Mouse (Mus musculus): ENCODE measurements at regions not wholly inside any gene's neighbourhood (a gene's known extent, or its start where the extent isn't known, plus 50 kb on each side); places are given as distances from the start of the nearest gene placed in this dataset.

DNA sequence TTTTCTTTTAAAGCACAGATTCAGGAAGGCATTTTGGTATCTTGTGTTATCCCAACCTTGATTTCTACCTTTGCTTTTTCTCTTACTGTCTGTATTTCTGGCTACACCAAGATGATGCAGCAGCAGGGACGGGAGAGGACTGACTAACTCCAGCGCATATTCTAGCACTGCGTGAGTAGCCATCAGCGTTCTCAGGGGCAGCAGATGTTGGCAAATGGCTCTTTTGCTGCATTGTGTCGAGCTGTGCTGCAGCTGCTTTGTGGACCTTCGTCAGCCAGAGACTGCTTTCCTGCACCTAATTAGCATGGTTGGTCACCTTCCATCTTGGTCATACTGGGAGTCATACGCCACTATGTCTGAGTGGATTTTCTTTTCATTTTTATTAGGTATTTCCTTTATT, 133.4 kb upstream of the D16Ertd472e start:
- H3K9ac ChIP-seq (ENCODE audit: low read depth, low read length), result no peak overlapping the region
- 60% methylated on average over 7 of the region's 7 CpGs for WGBS
- no peaks in the 10 kb centered on the region for H3K27me3 ChIP-seq (replicated peaks; ENCODE audit: control insufficient read depth, insufficient read depth, low read length)
- ATAC-seq, result no peak
- H3K4me2 ChIP-seq (ENCODE audit: low read length), result no peak overlapping the region
- H3K4me3 ChIP-seq (ENCODE audit: low read length), result no peak overlapping the region
- no peak overlapping the region for H3K27ac ChIP-seq (ENCODE audit: low read depth, low read length)
- no peaks in the 10 kb centered on the region for H3K4me1 ChIP-seq (ENCODE audit: control insufficient read depth, insufficient read depth, low read depth, low read length)
- H3K9me3 ChIP-seq (ENCODE audit: control insufficient read depth, low read length), result no peaks in the 10 kb centered on the region
- H3K36me3 ChIP-seq (ENCODE audit: control insufficient read depth, insufficient read depth, low read length), result no peaks in the 10 kb centered on the region

- Histone ChIP-seq H3K4me3 (ENCODE audit: low read length) (no peak overlapping the region), H3K36me3 (ENCODE audit: control insufficient read depth, insufficient read depth, low read length) (no peaks in the 10 kb centered on the region), H3K9ac (ENCODE audit: low read depth, low read length) (no peak overlapping the region), H3K9me3 (ENCODE audit: control insufficient read depth, low read length) (no peaks in the 10 kb centered on the region), H3K4me2 (ENCODE audit: low read length) (no peak overlapping the region), H3K27me3 (replicated peaks; ENCODE audit: control insufficient read depth, insufficient read depth, low read length) (no peaks in the 10 kb centered on the region), H3K4me1 (ENCODE audit: control insufficient read depth, insufficient read depth, low read depth, low read length) (no peaks in the 10 kb centered on the region), H3K27ac (ENCODE audit: low read depth, low read length) (no peak overlapping the region)
- 84% methylated on average over 4 of the region's 4 CpGs for WGBS
- ATAC-seq, result no peak
These were observed 131.1 kb upstream of the D16Ertd472e start for GRCm38 (mm10) chr16:78707566-78707965.

- H3K4me1 ChIP-seq (ENCODE audit: control insufficient read depth, insufficient read depth, low read depth, low read length), result no peaks in the 10 kb centered on the region
- no peak overlapping the region for H3K4me3 ChIP-seq (ENCODE audit: low read length)
- H3K9ac ChIP-seq (ENCODE audit: low read depth, low read length), result no peak overlapping the region
- H3K27me3 ChIP-seq (replicated peaks; ENCODE audit: control insufficient read depth, insufficient read depth, low read length), result no peaks in the 10 kb centered on the region
- WGBS, result 79% methylated on average over 7 of the region's 7 CpGs
- H3K36me3 ChIP-seq (ENCODE audit: control insufficient read depth, insufficient read depth, low read length), result no peaks in the 10 kb centered on the region
- H3K27ac ChIP-seq (ENCODE audit: low read depth, low read length), result no peak overlapping the region
- ATAC-seq, result no peak
- no peak overlapping the region for H3K4me2 ChIP-seq (ENCODE audit: low read length)
- H3K9me3 ChIP-seq (ENCODE audit: control insufficient read depth, low read length), result no peaks in the 10 kb centered on the region
These were observed 130.7 kb upstream of the D16Ertd472e start for GRCm38 (mm10) chr16:78707165-78707564.

- H3K4me2 ChIP-seq (ENCODE audit: low read length), result no peak overlapping the region
- peaks cover 6% of the 10 kb centered on the region; the same call in 1 of the 2 replicates for H3K4me1 ChIP-seq (ENCODE audit: control insufficient read depth, insufficient read depth, low read depth, low read length)
- WGBS, result 45% methylated on average over 3 of the region's 3 CpGs
- H3K27me3 ChIP-seq (replicated peaks; ENCODE audit: control insufficient read depth, insufficient read depth, low read length), result no peaks in the 10 kb centered on the region
- no peak overlapping the region for H3K27ac ChIP-seq (ENCODE audit: low read depth, low read length)
- no peak overlapping the region for H3K4me3 ChIP-seq (ENCODE audit: low read length)
- H3K36me3 ChIP-seq (ENCODE audit: control insufficient read depth, insufficient read depth, low read length), result no peaks in the 10 kb centered on the region
- no peak overlapping the region for H3K9ac ChIP-seq (ENCODE audit: low read depth, low read length)
- H3K9me3 ChIP-seq (ENCODE audit: control insufficient read depth, low read length), result no peaks in the 10 kb centered on the region
- peak; percentile 80 for ATAC-seq
These were observed 121.2 kb upstream of the D16Ertd472e start for GRCm38 (mm10) chr16:78697514-78698209.

GRCm38 (mm10) chr16:78688251-78688650, 111.7 kb upstream of the D16Ertd472e start:
- no peak for ATAC-seq

GRCm38 (mm10) chr16:78685160-78685559, 108.7 kb upstream of the D16Ertd472e start:
- no peak overlapping the region for H3K4me2 ChIP-seq (ENCODE audit: low read length)
- H3K4me3 ChIP-seq (ENCODE audit: low read length), result no peak overlapping the region
- H3K36me3 ChIP-seq (ENCODE audit: control insufficient read depth, insufficient read depth, low read length), result no peaks in the 10 kb centered on the region
- H3K4me1 ChIP-seq (ENCODE audit: control insufficient read depth, insufficient read depth, low read depth, low read length), result no peaks in the 10 kb centered on the region
- no peak overlapping the region for H3K27ac ChIP-seq (ENCODE audit: low read depth, low read length)
- 63% methylated on average over 1 of the region's 1 CpGs for WGBS
- no peak for ATAC-seq
- H3K9ac ChIP-seq (ENCODE audit: low read depth, low read length), result no peak overlapping the region
- no peaks in the 10 kb centered on the region for H3K9me3 ChIP-seq (ENCODE audit: control insufficient read depth, low read length)
- no peaks in the 10 kb centered on the region for H3K27me3 ChIP-seq (replicated peaks; ENCODE audit: control insufficient read depth, insufficient read depth, low read length)

More at GRCm38 (mm10) chr16:78688251-78688650, 111.7 kb upstream of the D16Ertd472e start:
- no peak overlapping the region for H3K27ac ChIP-seq (ENCODE audit: low read depth, low read length)
- no peaks in the 10 kb centered on the region for H3K27me3 ChIP-seq (replicated peaks; ENCODE audit: control insufficient read depth, insufficient read depth, low read length)
- no peak overlapping the region for H3K9ac ChIP-seq (ENCODE audit: low read depth, low read length)
- no peak overlapping the region for H3K4me2 ChIP-seq (ENCODE audit: low read length)
- H3K9me3 ChIP-seq (ENCODE audit: control insufficient read depth, low read length), result no peaks in the 10 kb centered on the region
- no peaks in the 10 kb centered on the region for H3K36me3 ChIP-seq (ENCODE audit: control insufficient read depth, insufficient read depth, low read length)
- H3K4me1 ChIP-seq (ENCODE audit: control insufficient read depth, insufficient read depth, low read depth, low read length), result no peaks in the 10 kb centered on the region
- H3K4me3 ChIP-seq (ENCODE audit: low read length), result no peak overlapping the region

GRCm38 (mm10) chr16:78684031-78684430, 107.5 kb upstream of the D16Ertd472e start:
- Histone ChIP-seq H3K9me3 (ENCODE audit: control insufficient read depth, low read length) (no peaks in the 10 kb centered on the region), H3K4me1 (ENCODE audit: control insufficient read depth, insufficient read depth, low read depth, low read length) (no peaks in the 10 kb centered on the region), H3K9ac (ENCODE audit: low read depth, low read length) (no peak overlapping the region), H3K4me2 (ENCODE audit: low read length) (no peak overlapping the region), H3K4me3 (ENCODE audit: low read length) (no peak overlapping the region), H3K36me3 (ENCODE audit: control insufficient read depth, insufficient read depth, low read length) (no peaks in the 10 kb centered on the region), H3K27ac (ENCODE audit: low read depth, low read length) (no peak overlapping the region), H3K27me3 (replicated peaks; ENCODE audit: control insufficient read depth, insufficient read depth, low read length) (no peaks in the 10 kb centered on the region)
- WGBS, result 74% methylated on average over 8 of the region's 8 CpGs
- no peak for ATAC-seq

DNA sequence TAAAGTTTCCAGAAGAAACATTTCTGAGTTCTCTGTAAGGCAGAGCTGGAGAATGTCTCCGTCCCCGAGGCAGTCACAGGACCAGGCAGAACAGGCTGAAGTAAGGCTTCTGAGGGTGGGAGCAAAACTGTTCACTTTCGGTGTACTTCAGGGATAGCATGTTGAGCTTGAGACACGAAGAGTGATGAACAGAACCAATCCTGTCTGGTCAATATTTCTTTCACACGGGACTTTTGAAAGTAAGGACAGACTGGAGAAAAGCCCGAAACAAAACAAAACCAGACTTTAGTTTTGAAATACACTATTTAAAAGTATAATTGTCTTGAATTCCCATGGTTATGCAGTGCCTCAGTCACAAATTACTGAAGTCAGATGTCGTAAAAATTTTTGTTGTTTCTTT, 84.6 kb upstream of the D16Ertd472e start:
- H3K27me3 ChIP-seq (replicated peaks; ENCODE audit: control insufficient read depth, insufficient read depth, low read length), result no peaks in the 10 kb centered on the region
- no peak for ATAC-seq
- no peaks in the 10 kb centered on the region for H3K36me3 ChIP-seq (ENCODE audit: control insufficient read depth, insufficient read depth, low read length)
- no peaks in the 10 kb centered on the region for H3K9me3 ChIP-seq (ENCODE audit: control insufficient read depth, low read length)
- WGBS, result 83% methylated on average over 7 of the region's 7 CpGs
- no peak overlapping the region for H3K4me3 ChIP-seq (ENCODE audit: low read length)
- no peak overlapping the region for H3K9ac ChIP-seq (ENCODE audit: low read depth, low read length)
- H3K4me2 ChIP-seq (ENCODE audit: low read length), result no peak overlapping the region
- no peak overlapping the region for H3K27ac ChIP-seq (ENCODE audit: low read depth, low read length)
- no peaks in the 10 kb centered on the region for H3K4me1 ChIP-seq (ENCODE audit: control insufficient read depth, insufficient read depth, low read depth, low read length)

DNA sequence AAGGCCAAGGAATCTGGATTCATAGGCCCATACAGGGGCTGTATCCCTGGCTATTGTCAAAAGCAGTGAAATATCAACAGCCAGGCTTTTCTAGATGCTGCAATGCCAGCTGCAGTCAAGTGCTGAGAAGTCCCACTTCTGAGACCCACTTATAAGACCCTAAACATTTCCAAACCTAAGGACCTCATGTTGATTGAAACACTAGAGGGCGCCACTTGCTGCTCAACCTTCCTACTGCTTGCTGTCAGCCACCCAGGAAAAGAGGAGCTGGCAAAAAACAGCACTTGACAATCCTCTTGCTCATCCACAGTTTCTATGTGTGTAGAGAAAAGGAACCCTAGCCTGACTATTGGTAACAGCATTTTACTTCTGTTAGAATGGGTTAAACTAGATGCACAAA, 68.2 kb upstream of the D16Ertd472e start:
- Histone ChIP-seq H3K4me1 (ENCODE audit: control insufficient read depth, insufficient read depth, low read depth, low read length) (no peaks in the 10 kb centered on the region), H3K9ac (ENCODE audit: low read depth, low read length) (no peak overlapping the region), H3K27me3 (replicated peaks; ENCODE audit: control insufficient read depth, insufficient read depth, low read length) (no peaks in the 10 kb centered on the region), H3K4me3 (ENCODE audit: low read length) (no peak overlapping the region), H3K9me3 (ENCODE audit: control insufficient read depth, low read length) (no peaks in the 10 kb centered on the region), H3K36me3 (ENCODE audit: control insufficient read depth, insufficient read depth, low read length) (no peaks in the 10 kb centered on the region), H3K27ac (ENCODE audit: low read depth, low read length) (no peak overlapping the region), H3K4me2 (ENCODE audit: low read length) (no peak overlapping the region)
- ATAC-seq, result no peak
- WGBS, result 21% methylated on average over 1 of the region's 1 CpGs

DNA sequence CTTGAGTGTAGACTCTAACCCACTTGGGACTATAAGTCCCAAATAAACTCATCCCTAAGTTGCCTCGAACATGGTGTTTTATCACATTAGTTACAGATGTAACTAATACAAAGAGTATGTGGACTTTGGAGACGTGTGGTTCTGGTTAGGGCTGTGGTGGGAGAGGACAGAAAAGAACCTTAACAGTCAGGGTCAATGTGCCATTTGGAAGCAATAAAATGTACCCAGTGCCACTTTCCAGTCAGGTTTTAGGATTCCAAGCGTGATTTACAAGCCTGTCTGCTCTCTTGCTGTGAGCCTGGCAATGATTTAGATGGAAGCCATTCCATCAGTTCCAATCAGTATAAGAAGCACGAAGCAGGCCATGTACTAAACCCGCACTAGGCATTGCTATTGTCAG, 65.2 kb upstream of the D16Ertd472e start:
- ATAC-seq, result no peak
- Histone ChIP-seq H3K4me3 (ENCODE audit: low read length) (no peak overlapping the region), H3K36me3 (ENCODE audit: control insufficient read depth, insufficient read depth, low read length) (no peaks in the 10 kb centered on the region), H3K4me1 (ENCODE audit: control insufficient read depth, insufficient read depth, low read depth, low read length) (no peaks in the 10 kb centered on the region), H3K27ac (ENCODE audit: low read depth, low read length) (no peak overlapping the region), H3K27me3 (replicated peaks; ENCODE audit: control insufficient read depth, insufficient read depth, low read length) (no peaks in the 10 kb centered on the region), H3K9ac (ENCODE audit: low read depth, low read length) (no peak overlapping the region), H3K4me2 (ENCODE audit: low read length) (no peak overlapping the region), H3K9me3 (ENCODE audit: control insufficient read depth, low read length) (no peaks in the 10 kb centered on the region)
- 78% methylated on average over 5 of the region's 5 CpGs for WGBS

All from hindbrain, embryonic 16.5 days (tissue).